Mouse (Mus musculus) heart, postnatal 0 days (tissue): Measurements from ENCODE around the gene Tysnd1.

Experiments
- CTCF ChIP-seq: IDR thresholded peaks from 2 replicates; pipeline ENCODE4 v1.5.1; 2016; ENCODE audit warnings: antibody characterized with exemption, control low read depth, low read depth
- EP300 ChIP-seq: IDR thresholded peaks from 2 replicates; pipeline ENCODE4 v1.6.1; 2016; ENCODE audit warnings: antibody characterized with exemption, low read depth

GRCm38 (mm10) chr10:61655188-61655587 lies 40.1 kb upstream of the Tysnd1 start:
- TF ChIP-seq CTCF (no peak), EP300 (no peak)
